Mouse (Mus musculus): ENCODE measurements around the gene Gcsam.

DNA sequence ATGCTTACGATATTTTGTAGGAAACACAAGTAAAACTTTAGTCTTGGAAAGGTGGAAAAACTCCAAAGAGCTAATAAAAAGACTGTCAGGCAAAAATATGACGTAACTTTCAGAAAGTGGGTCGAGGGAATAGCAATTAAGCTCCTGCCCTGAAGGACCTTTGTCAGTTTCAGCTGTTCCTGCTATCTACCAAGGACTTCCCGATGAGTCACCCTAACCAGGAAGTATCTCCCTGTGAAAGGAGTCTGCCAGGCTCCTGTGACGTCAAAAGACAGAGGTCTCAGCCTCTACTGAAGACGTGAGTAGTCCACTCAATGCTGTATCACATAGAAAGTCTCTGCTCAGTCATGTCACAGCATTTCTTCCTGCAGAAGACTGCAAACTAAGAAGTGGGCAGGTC lies 34.2 kb downstream of the Gcsam start:
- TF ChIP-seq CTCF (IDR thresholded peaks at IDR 0.05; ENCODE audit: low read depth) (no peak), EP300 (IDR thresholded peaks at IDR 0.05; ENCODE audit: low read depth) (no peak)

Measured in heart, postnatal 0 days (tissue).